Mouse (Mus musculus): ENCODE measurements around the gene Prkar2b. TPM values are rescaled to one million over a fixed set of nuclear protein-coding genes. Genes with fewer than 3 reads are reported as not detected.

Prkar2b gene
- total RNA-seq, 2 experiments from 2014 or later: 3.8 to 13.1 TPM

DNA sequence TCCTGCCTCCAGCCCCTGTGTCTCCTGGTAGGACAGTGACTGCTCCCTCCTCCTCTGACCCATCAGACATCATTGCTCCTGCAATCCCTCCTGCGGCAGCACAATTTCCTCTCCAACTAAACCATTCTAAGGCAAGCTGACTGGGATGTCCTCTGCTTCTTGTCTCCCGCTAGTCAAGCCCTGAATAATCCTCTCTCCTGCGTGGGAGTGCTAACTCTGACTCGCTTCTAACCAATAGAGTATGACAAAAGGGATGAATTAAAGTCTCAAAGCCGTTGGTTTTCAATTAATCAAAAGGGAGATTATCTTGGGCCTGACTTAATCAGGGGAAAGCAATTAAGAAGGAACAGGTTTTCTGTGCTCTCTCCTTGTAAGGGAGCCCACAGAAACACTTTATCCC lies 4.9 kb upstream of the Prkar2b start:
- intact Hi-C loops (cut with DNase I): no loop called here
- no peak for DNase-seq

DNA sequence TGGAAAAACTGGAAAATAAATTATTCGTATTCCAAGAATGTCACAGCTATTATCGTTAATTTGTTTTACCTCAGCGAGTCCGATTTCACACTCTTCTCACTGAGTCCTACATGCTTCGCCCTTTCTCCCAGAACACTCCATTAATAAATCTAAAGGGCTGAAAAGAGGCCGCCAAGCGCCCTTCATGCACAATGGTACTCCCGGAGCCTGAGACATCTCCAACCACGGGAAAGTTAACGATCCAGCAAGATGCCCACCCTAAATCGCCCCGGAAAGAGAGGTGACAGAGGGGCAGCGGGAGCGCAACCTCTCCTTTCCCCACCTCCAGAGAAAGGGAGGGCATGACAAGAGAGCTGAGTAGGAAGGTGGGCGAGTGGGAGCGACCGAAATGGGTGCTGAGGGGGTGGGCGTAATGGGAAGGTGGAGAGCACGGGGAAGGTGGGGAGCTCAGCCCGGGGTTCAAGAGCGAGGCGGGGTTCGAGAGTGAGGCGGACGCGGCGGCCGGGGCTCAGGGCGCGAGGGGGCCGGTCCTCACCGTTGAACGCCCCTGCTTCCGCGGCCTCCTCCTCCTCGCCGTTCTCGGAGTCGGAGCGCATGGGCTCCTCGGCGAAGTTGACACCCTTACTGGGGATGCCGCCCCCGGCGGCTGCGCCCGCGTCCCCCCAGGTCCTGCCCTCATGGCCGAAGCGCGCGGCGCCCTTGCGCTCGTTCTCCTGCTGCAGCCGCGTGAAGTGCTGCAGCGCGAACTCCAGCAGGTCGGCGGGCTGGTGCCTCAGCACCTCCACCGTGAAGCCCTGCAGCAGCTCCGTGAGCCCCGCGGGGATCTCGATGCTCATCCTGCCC lies 628 bp downstream of the Prkar2b start:
- DNase-seq: no peak
- intact Hi-C loops (cut with DNase I): loop anchor here (5.0 kb wide), 1 partner anchor 82 kb away; no protein-coding TSS in a partner anchor

DNA sequence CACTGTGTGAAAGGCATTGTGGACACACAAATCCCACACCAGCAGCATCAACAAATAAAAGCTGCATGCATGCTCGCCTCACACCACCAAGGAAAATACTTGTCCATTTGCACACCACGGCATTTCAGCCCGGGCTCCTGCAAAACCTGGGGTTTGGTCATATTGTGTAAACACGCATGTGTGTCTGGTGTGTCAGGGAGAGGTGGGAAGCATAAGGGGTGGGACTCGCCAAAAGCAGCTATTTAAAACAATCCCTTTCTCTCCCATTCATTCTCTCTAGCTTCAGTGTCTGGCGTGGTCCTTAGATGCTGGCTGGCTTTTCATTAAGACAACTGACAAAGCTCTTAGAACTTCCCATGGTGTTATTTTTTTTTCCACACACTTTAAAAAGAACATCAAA lies 1.4 kb downstream of the Prkar2b start:
- intact Hi-C loops (cut with DNase I): loop anchor here (5.0 kb wide), 2 partner anchors 83 to 87 kb away; no protein-coding TSS in a partner anchor
- no peak for DNase-seq

DNA sequence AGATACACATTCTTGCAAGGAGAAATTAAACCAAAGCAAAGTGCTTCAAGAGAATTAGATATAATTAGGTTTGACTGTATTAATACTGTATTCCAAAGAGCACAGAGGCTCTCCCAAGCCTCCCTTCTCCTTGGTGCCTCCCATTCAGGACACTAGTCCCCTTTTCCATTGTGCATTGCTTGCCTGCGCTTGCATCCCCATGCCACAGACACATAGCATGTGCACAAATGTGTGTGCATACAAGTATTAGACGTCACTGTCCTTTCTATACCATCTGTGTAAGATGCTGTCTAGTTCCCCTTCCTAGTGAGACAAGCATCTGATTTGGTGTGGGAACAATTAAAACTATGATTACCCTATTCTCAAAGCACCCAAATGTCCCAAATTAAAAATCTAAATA lies 2.0 kb downstream of the Prkar2b start:
- intact Hi-C loops (cut with DNase I): loop anchor here (5.0 kb wide), 1 partner anchor 87 kb away; no protein-coding TSS in a partner anchor
- DNase-seq: no peak

DNA sequence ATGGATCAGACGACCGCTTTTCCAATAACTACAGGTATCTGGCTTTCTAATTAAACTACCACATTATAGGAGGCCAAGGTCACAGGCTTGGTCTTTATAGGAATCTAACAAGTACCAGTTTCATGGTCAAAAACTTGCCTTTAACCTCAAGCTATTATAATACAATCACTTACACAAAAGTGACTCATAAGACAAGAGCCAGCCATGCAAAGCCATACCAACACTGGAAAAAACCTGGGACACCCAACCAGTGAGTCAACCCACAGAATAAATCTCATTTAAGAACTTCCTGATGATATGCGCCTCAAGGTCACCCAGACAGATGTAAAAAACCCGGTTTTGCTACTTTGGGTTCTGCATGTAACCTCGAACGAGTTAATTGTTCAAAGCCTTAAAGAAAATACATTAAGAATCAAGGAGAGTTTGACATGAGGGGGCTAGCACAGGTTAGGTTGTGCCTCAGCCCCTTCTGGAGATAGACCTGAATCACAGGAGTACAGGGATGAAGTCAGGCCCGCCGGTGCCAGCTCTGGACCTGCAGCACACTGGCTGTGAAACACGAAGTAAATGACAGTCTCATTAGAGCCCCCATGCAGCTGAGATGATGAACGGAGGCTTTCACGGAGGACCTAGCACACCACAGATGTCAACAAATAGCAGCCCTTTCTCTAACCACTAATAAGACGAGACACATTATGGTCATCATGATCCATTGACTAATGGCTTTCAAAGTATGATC lies 3.5 kb downstream of the Prkar2b start:
- no peak for DNase-seq
- intact Hi-C loops (cut with DNase I): loop anchor here (5.0 kb wide), 1 partner anchor 85 kb away; no protein-coding TSS in a partner anchor

DNA sequence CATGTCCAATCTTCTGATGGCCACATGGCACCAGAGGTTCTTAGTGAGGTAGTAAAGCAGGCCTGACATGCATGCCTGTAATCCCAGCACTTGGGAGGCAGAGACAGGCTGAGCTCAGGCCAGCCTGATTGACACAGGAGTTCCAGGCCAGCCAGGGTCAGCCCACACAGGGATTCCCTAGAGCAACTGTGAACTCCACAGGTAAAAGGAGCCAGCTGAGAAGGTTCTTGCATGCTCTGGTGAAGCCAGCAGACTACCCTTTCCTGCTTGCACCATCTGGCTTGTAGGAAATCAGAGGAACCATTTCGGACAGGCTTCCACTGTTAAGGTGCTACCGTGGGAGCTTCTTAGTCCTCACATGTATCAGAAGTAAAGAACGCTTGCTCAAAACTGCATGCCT lies 5.3 kb downstream of the Prkar2b start:
- intact Hi-C loops (cut with DNase I): loop anchor here (5.0 kb wide), 1 partner anchor 83 kb away; no protein-coding TSS in a partner anchor

DNA sequence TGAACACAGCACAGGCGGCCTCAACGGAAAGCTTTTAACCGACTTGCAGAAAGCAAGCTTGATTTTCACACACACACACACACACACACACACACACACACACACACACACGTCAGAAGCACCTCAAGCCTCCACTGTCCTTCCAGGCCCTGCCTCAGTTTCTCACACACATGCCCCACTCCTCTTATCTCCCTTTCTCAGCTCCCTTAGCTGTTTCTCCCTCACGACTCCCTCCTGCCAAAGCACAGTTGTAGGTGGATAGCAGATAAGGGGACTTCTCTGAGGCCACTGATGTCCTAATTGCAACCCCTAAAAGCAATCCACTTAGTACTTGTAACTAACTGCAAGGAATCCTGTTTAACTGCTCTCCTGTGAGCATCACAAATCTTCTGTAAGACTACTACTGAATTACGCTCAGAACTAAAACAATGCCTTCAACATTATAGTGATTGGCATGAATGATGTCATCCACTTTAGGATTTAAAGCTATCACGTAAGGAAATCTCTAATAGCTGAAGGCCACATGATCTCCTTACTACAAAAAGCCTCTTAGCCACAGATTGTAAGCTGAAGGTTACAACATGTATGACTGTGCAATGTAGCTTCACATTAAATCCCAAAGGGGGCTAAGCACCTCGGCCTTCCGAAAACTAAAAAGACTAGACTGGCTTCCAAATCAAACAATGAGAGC lies 6.5 kb downstream of the Prkar2b start:
- DNase-seq: no peak
- intact Hi-C loops (cut with DNase I): loop anchor here (5.0 kb wide), 1 partner anchor 82 kb away; no protein-coding TSS in a partner anchor

More for the DNA sequence above, 5.3 kb downstream of the Prkar2b start:
- DNase-seq: no peak

DNA sequence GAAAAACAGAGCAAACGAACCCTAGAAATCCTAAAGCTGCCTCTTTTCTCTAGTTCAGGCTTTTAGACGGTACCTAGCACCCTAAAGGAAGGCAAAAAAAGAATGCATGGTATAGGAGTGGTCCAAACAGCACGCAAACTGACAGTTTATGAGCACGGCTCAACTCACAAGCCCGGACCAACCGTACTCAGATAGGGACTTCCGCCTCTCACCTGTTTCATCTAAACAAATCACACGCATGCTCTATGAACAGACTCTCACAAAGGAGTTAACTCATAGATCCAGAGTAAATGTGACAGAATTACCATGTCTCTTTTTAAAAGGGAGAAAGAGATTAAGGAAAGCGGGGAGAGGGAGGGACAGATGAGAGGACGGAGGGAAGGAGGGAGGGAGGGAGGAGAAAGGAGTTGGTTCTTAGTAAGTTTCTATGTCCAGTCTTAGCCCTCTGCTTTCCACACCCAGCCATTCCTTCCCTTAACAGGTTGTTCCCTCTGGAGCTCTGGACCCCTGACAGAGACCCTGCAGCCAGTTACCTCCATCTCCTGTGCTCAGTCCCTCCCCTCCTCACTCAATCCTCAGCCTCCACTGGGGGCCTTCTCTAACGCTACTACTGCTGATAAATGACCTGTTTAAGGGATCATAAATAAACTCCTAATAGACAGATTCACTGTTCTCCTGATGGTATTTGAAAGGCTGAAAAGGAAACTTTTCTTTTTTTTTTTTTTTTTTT lies 7.3 kb downstream of the Prkar2b start:
- intact Hi-C loops (cut with DNase I): no loop called here
- no peak for DNase-seq

DNA sequence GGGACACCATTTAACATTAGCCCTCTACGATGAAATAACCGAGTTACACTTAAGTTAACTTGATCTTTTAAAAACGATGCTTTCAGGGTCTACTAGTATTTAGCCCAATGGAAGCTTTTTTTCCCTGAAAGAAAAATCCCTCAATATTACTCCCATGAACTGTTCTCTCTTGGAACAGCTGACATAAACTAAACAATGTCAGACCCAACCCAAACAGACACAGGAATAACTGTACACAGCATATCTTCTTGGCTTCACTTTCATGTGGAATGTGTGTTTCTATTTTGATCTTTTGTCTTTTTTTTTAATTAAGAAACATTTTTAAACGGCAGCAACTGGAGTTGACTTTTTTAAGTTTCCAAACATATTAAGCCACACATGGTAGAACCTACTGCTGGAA lies 8.2 kb downstream of the Prkar2b start:
- no peak for DNase-seq
- intact Hi-C loops (cut with DNase I): no loop called here

DNA sequence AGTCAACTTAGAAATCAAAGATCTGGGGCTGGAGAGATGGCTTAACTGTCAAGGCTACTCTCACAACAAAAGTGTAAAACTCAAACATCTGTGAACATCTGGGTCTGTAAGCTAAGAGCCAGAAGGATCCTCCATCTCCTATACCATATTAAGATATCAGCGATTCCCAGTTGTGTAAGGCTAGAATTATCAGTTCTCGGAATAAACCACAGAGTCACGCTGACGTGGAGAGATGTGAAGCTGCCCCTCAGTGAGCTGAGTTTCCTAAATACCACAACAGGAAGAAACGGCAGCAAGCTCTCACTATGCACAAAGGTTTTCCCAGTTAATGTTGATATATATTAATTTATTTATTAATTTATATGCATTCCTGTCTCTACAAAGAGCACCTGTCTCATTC lies 10.9 kb downstream of the Prkar2b start:
- intact Hi-C loops (cut with DNase I): no loop called here
- DNase-seq: no peak

DNA sequence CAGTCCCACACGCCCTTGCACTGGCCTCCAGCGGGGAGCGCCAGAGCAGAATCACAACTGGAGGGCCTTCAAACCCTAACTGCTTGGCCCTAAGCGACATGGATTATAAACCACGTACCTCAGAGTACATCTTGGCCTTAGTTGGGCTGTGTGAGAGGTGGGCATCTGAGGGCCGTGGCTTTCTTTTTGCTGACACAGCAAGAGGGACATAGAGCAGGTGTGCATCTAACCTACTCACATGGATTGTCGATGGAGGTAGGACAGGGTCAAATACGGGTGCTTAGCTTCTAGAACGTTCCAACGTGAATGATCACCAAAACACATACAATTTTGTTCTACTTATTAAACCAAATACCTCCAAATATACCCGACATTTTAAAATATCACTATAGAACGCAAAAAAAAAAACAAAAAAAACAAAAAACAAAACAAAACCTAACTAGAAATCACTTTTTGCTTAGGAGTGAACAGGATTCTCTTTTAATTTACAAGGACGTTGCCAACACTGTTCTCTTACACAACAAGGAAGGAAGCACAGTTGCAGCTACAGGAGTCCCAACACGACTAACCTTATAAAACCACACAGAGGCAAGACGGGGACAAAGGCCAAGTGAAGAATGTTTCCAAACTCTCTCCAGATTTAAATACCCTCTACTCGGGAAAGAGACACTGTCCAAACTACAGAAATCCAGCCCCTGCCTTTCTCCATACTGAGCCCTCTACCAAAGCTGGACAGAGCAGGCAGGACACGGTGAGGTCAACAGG lies 15.3 kb downstream of the Prkar2b start:
- no peak for DNase-seq
- intact Hi-C loops (cut with DNase I): no loop called here

DNA sequence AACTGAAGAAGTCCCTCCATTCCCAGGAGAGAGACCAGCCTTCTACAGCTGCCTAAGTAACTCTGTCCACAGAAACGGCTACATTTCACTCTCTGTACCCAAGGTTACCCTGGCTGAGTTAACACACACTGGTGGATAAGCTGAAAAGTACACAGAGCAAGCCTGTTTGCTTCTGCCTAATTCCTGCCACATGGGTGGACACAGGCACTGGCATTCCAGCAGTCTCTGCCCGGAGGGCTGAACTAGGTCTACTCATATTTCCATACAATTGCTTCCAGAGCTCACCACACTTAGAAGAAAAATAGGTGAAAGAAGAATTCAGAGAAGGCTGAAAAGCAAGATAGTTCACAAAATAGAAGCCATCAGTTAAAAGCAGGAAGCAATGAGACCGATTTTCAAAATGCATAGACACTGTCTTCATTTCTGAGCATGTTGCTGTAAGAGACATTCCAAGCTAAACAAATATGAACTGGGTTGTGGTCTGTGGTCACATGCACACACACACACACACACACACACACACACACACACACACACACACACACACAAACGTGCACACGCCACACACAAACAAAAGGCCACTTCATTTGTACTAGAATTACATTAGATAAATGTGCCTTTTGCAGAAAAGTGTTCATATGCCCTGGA lies 16.5 kb downstream of the Prkar2b start:
- intact Hi-C loops (cut with DNase I): no loop called here
- no peak for DNase-seq

DNA sequence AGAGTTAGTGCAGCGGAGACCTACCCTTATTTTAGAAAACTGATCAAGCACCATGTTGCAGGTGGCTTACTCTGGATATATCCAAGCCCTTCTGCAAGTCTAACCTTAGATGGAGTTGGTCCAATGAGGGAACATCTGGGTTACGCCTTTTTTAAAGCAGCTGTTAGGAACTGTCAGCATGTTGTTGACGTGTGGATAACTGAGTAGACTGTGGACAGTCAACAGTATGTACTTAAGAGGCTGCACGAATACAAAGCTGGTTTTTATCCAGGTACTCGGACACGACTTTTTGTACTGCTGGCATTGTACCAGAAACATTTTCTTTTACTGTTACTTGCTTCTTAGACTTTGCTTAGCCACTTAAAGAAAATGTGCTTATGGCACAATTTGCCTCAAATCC lies 27.6 kb downstream of the Prkar2b start:
- intact Hi-C loops (cut with DNase I): no loop called here
- DNase-seq: no peak

DNA sequence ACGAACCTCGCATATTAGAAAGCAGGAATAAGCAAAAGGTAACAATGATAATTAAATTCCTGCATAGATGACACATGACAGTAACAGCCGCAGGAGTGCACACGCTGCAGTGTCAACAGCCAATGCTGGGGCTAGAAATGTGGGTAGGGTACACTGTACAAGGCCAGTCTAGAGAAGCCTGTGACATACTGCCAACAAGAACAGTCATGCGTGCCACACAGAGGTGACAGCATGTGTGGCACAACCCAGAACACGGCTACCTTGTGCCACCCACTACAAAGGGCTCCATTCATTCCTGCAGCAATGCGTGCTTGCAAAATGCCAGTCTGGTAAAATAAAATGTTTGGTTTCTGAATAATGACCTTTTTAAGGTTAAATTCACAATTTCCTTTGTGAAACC lies 28.2 kb downstream of the Prkar2b start:
- intact Hi-C loops (cut with DNase I): no loop called here

DNA sequence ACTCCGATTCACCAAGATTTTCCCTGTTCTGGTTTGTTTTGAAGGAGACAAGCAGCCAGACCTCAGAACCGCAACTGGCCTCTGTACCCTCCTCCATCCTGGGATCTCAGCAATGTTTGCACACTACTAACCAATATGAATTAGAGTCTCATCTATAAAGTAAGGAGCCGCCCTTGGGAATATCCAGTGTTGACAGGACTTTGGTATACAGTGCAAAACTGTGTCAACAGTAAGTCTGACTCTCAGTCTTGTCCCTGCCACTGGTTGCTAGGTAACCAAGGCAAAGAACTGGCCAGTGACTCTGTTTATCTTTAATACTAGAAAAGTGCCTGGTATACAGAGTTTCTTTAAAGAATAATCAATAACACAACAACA lies 42.7 kb downstream of the Prkar2b start:
- intact Hi-C loops (cut with DNase I): no loop called here
- no peak for DNase-seq

More for the DNA sequence above, 28.2 kb downstream of the Prkar2b start:
- DNase-seq: no peak

DNA sequence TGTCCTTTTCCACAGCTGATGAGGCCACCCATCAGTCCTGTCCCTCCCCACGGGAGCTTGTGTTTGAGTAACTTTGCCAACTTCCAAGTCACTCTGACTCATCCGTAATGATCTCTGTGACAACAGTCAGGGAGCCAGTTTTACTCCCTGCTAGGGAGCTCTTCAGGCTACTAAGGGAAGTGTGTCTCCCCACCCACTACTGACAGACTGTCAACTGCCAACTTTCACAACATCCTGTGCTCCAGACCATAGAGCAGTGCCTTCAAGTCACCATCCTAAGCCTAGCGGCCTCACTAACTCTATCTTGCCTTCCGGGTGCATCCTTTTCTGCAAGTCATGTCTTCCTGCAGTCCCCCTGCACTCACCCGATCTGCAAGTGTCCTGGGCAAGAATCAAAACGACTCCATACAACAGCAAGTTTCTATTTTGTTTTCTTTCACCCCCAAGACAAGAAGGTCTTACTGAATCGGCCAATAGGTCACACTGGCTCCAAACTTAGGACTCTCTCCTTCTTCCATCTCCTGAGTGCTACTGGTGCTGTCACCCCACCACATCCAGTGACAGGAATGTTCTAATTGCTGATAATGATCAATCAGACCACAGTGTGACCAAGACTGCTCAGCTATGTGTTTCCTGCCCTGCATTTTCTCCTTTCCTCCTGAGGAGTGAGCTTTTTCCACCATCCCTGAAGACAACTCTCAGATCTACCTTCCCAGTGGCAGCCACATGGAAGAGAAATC lies 43.3 kb downstream of the Prkar2b start:
- peak; percentile 10 to 15 for DNase-seq
- intact Hi-C loops (cut with DNase I): no loop called here

DNA sequence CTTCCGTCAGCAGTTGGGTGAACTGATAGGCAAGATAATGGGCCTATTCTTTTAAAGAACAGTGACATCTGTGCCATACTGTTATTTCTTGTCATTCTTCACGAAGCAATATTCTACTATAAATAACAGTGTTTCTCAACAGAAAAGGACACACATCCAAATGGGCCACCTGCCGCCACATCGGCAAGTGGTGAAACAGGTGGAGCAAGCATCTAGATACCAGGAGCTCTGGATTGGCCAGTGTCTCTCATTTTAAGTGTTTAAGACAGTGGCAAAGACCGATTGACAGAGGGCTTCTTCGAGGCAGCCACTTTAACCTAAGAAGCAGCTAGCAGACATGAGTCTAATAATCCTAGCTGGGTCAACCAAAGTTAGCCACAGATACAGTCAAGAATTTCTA lies 44.6 kb downstream of the Prkar2b start:
- intact Hi-C loops (cut with DNase I): no loop called here
- no peak for DNase-seq

DNA sequence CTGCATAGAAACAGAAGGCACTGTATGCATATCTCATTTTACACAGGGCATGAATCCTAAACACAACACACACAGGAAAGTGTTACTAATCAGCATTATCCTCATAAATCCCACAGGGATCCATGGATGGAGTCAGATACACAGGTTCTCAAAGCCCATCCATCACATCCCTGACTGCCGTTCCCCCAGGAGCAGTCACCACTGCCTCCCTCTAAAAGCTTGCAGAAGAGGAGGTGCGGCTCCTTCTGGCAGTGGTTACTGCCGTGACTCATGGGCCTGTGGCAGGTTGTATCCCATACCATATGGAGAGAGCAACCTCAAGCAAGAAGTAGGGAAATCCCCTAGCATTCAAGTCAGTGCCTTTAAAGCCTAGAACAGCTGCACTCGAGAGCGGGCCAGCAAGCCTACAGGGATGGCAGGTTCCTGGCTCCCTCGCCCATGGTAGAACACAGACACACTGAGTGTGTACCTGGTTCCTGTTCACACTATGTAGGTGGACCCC lies 45.8 kb downstream of the Prkar2b start:
- intact Hi-C loops (cut with DNase I): no loop called here
- DNase-seq: no peak

Measured in heart, postnatal 14 days (tissue).